Mouse (Mus musculus) ES-Bruce4 (cell line): ENCODE data around the gene G3bp1. TPM values are rescaled to one million over a fixed set of nuclear protein-coding genes. Genes with fewer than 3 reads are reported as not detected.

Experiments used
- H3K27ac ChIP-seq: 2 replicates; pipeline ENCODE4 v1.5.1; 2012; ENCODE audit warnings: low read length, inconsistent platforms; ENCODE audit not compliant: insufficient read depth
- H3K27me3 ChIP-seq: 2 replicates; pipeline ENCODE4 v1.6.1; 2012; ENCODE audit warnings: mild to moderate bottlenecking, low read length, inconsistent platforms; ENCODE audit not compliant: control insufficient read depth, poor library complexity, insufficient read depth, severe bottlenecking
- H3K36me3 ChIP-seq: 2 replicates; pipeline ENCODE4 v1.6.1; 2012; ENCODE audit warnings: inconsistent platforms, mild to moderate bottlenecking, low read length, moderate library complexity; ENCODE audit not compliant: control insufficient read depth, poor library complexity, insufficient read depth, severe bottlenecking
- H3K4me1 ChIP-seq: one replicate; pipeline ENCODE4 v1.8.1; 2011; ENCODE audit warnings: low read length; ENCODE audit not compliant: control insufficient read depth, insufficient read depth
- H3K4me3 ChIP-seq: 2 replicates; pipeline ENCODE4 v1.5.1; 2011; ENCODE audit warnings: low read depth, mild to moderate bottlenecking, low read length
- H3K9ac ChIP-seq: 2 replicates; pipeline ENCODE4 v1.6.1; 2012; ENCODE audit warnings: low read depth, mild to moderate bottlenecking, inconsistent platforms; ENCODE audit not compliant: poor library complexity, severe bottlenecking
- H3K9me3 ChIP-seq: replicated peaks from 2 replicates; pipeline ENCODE4 v1.6.1; 2012; ENCODE audit warnings: mild to moderate bottlenecking, low read length, inconsistent platforms; ENCODE audit not compliant: control insufficient read depth, poor library complexity, insufficient read depth, severe bottlenecking
- CTCF ChIP-seq: IDR thresholded peaks from one replicate; pipeline ENCODE4 v1.8.1; 2011; ENCODE audit warnings: low read depth, low read length
- EP300 ChIP-seq: IDR thresholded peaks from 2 replicates; pipeline ENCODE4 v1.6.1; 2011; ENCODE audit warnings: low read depth, low read length; ENCODE audit not compliant: insufficient read depth
- POLR2A ChIP-seq: IDR thresholded peaks from one replicate; pipeline ENCODE4 v1.8.1; 2011; ENCODE audit warnings: low read length; ENCODE audit not compliant: insufficient read depth
- polyA plus RNA-seq: library from polyadenylated mRNA; stranded (reverse); fragments of >200 nt; gene quantifications from 2 replicates; pipeline ENCODE4 v1.2.4, GENCODE M21; 2011; ENCODE audit warnings: low read depth; ENCODE audit not compliant: missing spikeins, insufficient read depth, insufficient read length

The G3bp1 gene
- polyA plus RNA-seq, 1 experiment, result 147 TPM

DNA sequence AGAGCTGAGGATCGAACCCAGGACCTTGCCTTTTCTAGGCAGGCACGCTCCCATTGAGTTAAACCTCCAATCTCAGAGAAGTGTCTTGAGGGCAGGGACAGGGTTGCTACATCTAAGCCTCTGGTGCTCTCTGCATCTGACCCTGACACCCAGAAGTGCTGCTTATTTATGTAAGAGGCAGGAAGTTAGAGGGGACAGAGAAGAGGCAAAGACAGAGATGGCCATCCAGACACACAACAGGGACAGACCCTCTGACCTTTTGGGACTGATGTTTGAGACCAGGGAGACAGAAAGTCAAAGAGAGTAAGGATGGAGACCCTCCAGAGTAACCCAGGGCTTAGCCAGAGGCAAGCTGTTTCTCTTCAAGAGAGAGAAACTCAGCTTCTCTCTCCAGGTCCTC, 39.5 kb upstream of the G3bp1 start:
- Histone ChIP-seq H3K4me3 (no peak overlapping the region), H3K9me3 (no peaks in the 10 kb centered on the region), H3K9ac (no peak overlapping the region), H3K27ac (no peak overlapping the region), H3K27me3 (no peaks in the 10 kb centered on the region), H3K4me1 (no peaks in the 10 kb centered on the region), H3K36me3 (no peaks in the 10 kb centered on the region)
- TF ChIP-seq EP300 (no peak), CTCF (no peak), POLR2A (no peak)

DNA sequence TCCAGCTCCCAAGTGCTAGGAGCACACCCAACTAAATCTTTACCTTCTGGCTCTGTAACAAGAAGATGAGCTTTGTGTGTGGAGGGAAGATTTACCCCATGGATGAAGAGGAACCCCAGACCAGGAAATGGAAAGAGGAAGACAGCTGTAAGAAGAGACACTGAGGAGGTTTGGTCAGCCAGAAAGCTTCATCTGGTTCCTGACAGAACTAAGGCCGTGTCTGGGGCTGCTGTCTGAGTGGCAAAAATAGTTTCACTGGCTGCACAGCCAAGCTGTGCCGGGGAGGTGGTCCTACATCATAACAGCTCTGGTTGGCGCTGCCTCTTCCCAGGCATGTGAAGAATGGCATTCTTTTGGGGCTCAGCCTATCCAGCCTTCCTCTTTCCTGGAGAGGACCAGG, 36.5 kb upstream of the G3bp1 start:
- no peaks in the 10 kb centered on the region for H3K36me3 ChIP-seq
- H3K4me3 ChIP-seq, result no peak overlapping the region
- H3K4me1 ChIP-seq, result no peaks in the 10 kb centered on the region
- no peak overlapping the region for H3K27ac ChIP-seq
- no peaks in the 10 kb centered on the region for H3K9me3 ChIP-seq
- no peak overlapping the region for H3K9ac ChIP-seq
- H3K27me3 ChIP-seq, result no peaks in the 10 kb centered on the region
- TF ChIP-seq CTCF (no peak), POLR2A (no peak), EP300 (no peak)

GRCm38 (mm10) chr11:55436089-55436488, 33.4 kb upstream of the G3bp1 start:
- no peaks in the 10 kb centered on the region for H3K9me3 ChIP-seq
- H3K9ac ChIP-seq, result no peak overlapping the region
- no peaks in the 10 kb centered on the region for H3K36me3 ChIP-seq
- no peak for TF ChIP-seq CTCF
- no peak for TF ChIP-seq EP300
- no peak for TF ChIP-seq POLR2A
- H3K27ac ChIP-seq, result no peak overlapping the region
- H3K27me3 ChIP-seq, result no peaks in the 10 kb centered on the region
- no peak overlapping the region for H3K4me3 ChIP-seq
- H3K4me1 ChIP-seq, result peaks cover 3% of the 10 kb centered on the region

DNA sequence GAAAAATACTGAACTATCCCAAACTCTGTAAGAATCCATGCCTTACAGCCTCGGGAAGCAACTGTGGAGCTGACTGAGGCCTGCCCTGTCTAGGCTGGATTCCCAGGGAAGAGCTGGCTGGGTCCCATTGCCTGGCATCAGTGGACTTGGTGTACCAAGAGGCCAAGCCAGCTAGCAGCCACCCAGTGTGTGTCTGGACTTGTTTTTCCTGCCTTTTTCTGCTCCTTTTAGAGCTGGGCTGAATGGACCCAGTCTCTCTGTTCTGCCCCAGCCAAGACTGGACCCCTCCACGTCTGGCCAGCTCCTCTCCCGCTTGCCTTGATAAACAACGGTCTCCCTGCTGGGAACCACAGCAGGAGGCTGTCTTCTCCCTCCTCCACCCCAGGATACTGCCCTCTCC, 31.5 kb upstream of the G3bp1 start:
- Histone ChIP-seq H3K9ac (no peak overlapping the region), H3K4me1 (peaks cover 4% of the 10 kb centered on the region), H3K27me3 (no peaks in the 10 kb centered on the region), H3K9me3 (no peaks in the 10 kb centered on the region), H3K27ac (no peak overlapping the region), H3K4me3 (no peak overlapping the region), H3K36me3 (no peaks in the 10 kb centered on the region)
- TF ChIP-seq POLR2A, result no peak
- TF ChIP-seq EP300, result no peak
- no peak for TF ChIP-seq CTCF

DNA sequence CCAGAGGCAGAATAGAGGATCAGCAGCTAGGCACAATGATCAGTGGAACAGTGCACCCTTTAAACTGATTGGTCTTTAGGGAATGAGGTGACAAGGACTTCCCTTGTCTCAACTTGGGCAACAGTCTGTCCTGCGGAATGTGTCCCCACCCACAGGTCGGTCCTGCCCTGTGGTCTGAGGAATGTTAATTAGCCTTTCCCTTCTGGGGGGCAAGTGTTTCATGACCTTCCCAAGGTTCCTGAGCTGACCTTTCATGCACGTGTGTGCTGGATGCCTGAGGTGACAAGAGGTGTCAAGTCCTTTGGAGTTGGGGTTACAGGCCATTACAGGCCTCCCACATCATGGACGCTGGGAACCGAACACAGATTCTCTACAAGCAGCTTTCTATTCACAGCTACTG, 29.8 kb upstream of the G3bp1 start:
- H3K9me3 ChIP-seq, result no peaks in the 10 kb centered on the region
- peaks cover 4% of the 10 kb centered on the region for H3K4me1 ChIP-seq
- H3K9ac ChIP-seq, result no peak overlapping the region
- no peaks in the 10 kb centered on the region for H3K36me3 ChIP-seq
- no peak overlapping the region for H3K4me3 ChIP-seq
- no peaks in the 10 kb centered on the region for H3K27me3 ChIP-seq
- no peak overlapping the region for H3K27ac ChIP-seq
- TF ChIP-seq EP300 (peak; percentile 91), POLR2A (no peak)

DNA sequence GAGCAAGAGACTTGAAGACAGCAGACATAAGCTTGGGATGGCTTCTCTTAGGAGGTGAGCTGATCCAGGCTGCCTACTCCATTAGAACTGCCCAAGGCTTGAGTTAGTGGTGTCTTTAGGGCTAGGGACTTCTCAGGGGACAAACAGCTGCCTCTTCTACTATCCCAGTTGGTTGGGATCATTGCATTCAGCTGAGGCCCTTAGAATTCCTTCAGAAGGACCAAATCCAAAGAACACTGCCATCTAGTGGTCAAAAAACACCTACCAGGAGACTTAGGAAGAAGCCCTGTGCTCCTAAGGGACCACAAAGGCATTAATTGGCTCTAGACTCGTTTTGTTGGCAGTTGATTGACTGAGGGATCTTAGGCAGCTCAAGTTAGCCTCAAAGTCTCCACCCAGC, 24.7 kb upstream of the G3bp1 start:
- no peak overlapping the region for H3K27ac ChIP-seq
- H3K9me3 ChIP-seq, result no peaks in the 10 kb centered on the region
- peaks cover 19% of the 10 kb centered on the region for H3K36me3 ChIP-seq
- H3K27me3 ChIP-seq, result no peaks in the 10 kb centered on the region
- no peak overlapping the region for H3K4me3 ChIP-seq
- H3K9ac ChIP-seq, result no peak overlapping the region
- peak; percentile 2 for TF ChIP-seq CTCF
- TF ChIP-seq POLR2A, result no peak
- H3K4me1 ChIP-seq, result peaks cover 3% of the 10 kb centered on the region
